In the genomic region with DNA sequence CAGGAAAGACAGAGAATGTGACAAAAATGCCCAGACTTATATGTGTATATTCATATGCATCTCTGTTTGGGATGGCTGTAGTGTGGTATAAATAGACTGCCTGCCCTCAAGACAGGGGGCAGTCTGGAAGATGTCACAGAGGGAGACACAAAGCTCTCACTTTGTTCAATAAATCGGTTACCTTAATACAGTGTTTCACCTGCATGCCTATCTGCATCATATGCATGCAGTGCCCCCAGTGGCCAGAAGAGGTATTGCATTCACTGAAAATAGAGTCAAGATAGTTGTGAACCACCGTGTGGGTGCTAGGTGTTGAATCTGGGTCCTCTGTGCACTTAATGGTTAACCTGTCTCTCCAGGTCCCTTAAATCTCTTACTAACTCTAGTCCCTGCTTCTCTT, we compare ENCODE assay signal across 9 mouse cellular contexts. TPM values are rescaled to one million over a fixed set of nuclear protein-coding genes. Genes with fewer than 3 reads are reported as not detected.
DNase-seq lines count a peak whose midpoint lies in the region; ATAC-seq and TF ChIP-seq lines count a peak whose summit lies in the region.
"Had no signal": no experiment of that assay in that cellular context is flagged by ENCODE, and none has a peak within 500 bp of the region (broad histone marks: within the 10 kb centered on the region; RNA-seq: fewer than 3 reads in every experiment).

No protein-coding gene starts in this region.

- no peaks in the 10 kb centered on the region for H3K9me3 ChIP-seq in kidney, postnatal 0 days (replicated peaks; ENCODE audit: low read length)
- H3K9me3 ChIP-seq in liver, embryonic 14.5 days (ENCODE audit: control insufficient read depth, low read length) = no peaks in the 10 kb centered on the region
- H3K9me3 ChIP-seq in neural tube, embryonic 11.5 days (ENCODE audit: control insufficient read depth, low read length) = no peaks in the 10 kb centered on the region
- H3K9me3 ChIP-seq: embryonic facial prominence, embryonic 15.5 days had no signal

- H3K4me3 ChIP-seq in kidney, postnatal 0 days (replicated peaks; ENCODE audit: low read depth, low read length) = no peak overlapping the region
- H3K4me3 ChIP-seq in liver, embryonic 14.5 days (ENCODE audit: insufficient read depth in 1 of 2, low read depth in 2 of 2, low read length in 2 of 2) = no peak overlapping the region
- H3K4me3 ChIP-seq in neural tube, embryonic 11.5 days (ENCODE audit: low read depth, low read length) = no peak overlapping the region
- H3K4me3 ChIP-seq: embryonic facial prominence, embryonic 15.5 days had no signal

- H3K27ac ChIP-seq in kidney, postnatal 0 days = no peak overlapping the region
- no peak overlapping the region for H3K27ac ChIP-seq in liver, embryonic 14.5 days
- H3K27ac ChIP-seq in neural tube, embryonic 11.5 days (ENCODE audit: low read depth, low read length) = no peak overlapping the region
- H3K27ac ChIP-seq: embryonic facial prominence, embryonic 15.5 days had no signal

- no peak for TF ChIP-seq EP300 in liver, embryonic 14.5 days (IDR thresholded peaks at IDR 0.05; ENCODE audit: low read depth)

- peak; percentile 95 for TF ChIP-seq CTCF in kidney, postnatal 0 days (IDR thresholded peaks at IDR 0.05; ENCODE audit: low read depth)
- peak; percentile 95 for TF ChIP-seq CTCF in liver, embryonic 14.5 days (IDR thresholded peaks at IDR 0.05; ENCODE audit: low read depth)

- ATAC-seq in kidney, postnatal 0 days (replicated peaks; ENCODE audit: low FRiP score, low read depth) = peak; percentile 50; the same call in 1 of the 2 replicates
- ATAC-seq in liver, embryonic 14.5 days (ENCODE audit: insufficient read depth) = peak; percentile 51
- peak; percentile 48; the same call in 1 of the 2 replicates for ATAC-seq in neural tube, embryonic 11.5 days (ENCODE audit: insufficient read depth, low FRiP score, low TSS enrichment)

- no peak overlapping the region for H3K4me2 ChIP-seq in kidney, postnatal 0 days (ENCODE audit: low read length)
- H3K4me2 ChIP-seq in liver, embryonic 14.5 days (ENCODE audit: low read depth) = no peak overlapping the region
- H3K4me2 ChIP-seq in neural tube, embryonic 11.5 days (ENCODE audit: low read depth) = no peak overlapping the region
- H3K4me2 ChIP-seq: embryonic facial prominence, embryonic 15.5 days had no signal

- H3K9ac ChIP-seq in kidney, postnatal 0 days (ENCODE audit: low read depth, low read length) = no peak overlapping the region
- H3K9ac ChIP-seq in liver, embryonic 14.5 days (replicated peaks) = no peak overlapping the region
- H3K9ac ChIP-seq in neural tube, embryonic 11.5 days (ENCODE audit: low read length) = no peak overlapping the region
- H3K9ac ChIP-seq: embryonic facial prominence, embryonic 15.5 days had no signal

- DNase-seq in B cell, adult 2 months = peak; percentile 84 to 87
- peak; percentile 49 for DNase-seq in WW6 (ENCODE audit: low read depth, low spot score)
- DNase-seq in cerebellum, postnatal 4 days (ENCODE audit: low spot score in 2 of 2) = peak; percentile 48 to 71
- DNase-seq in gastrocnemius, postnatal 14 days = peak; percentile 34
- peak; percentile 54 for DNase-seq in kidney, postnatal 0 days (ENCODE audit: low spot score)
- DNase-seq in liver, embryonic 14.5 days (ENCODE audit: low read depth in 3 of 3, low spot score in 3 of 3) = peak in 2 of 3 experiments; percentile 46 to 57
- peak; percentile 46 for DNase-seq in neural tube, embryonic 11.5 days (ENCODE audit: low spot score)
- peak; percentile 29 for DNase-seq in testis, postnatal 14 days (ENCODE audit: low spot score)

- H3K27me3 ChIP-seq in kidney, postnatal 0 days (ENCODE audit: insufficient read depth, low read length) = no peaks in the 10 kb centered on the region
- no peaks in the 10 kb centered on the region for H3K27me3 ChIP-seq in liver, embryonic 14.5 days (ENCODE audit: control insufficient read depth, insufficient read depth, low read length)
- no peaks in the 10 kb centered on the region for H3K27me3 ChIP-seq in neural tube, embryonic 11.5 days (ENCODE audit: control insufficient read depth, insufficient read depth, low read length)
- H3K27me3 ChIP-seq: embryonic facial prominence, embryonic 15.5 days had no signal

- intact Hi-C loops in gastrocnemius, postnatal 14 days (cut with DNase I; ENCODE audit: low total_unique reads) = no loop called here

- H3K36me3 ChIP-seq in kidney, postnatal 0 days (ENCODE audit: insufficient read depth, low read length) = peaks cover 29% of the 10 kb centered on the region; the same call in 1 of the 2 replicates
- peaks cover 46% of the 10 kb centered on the region for H3K36me3 ChIP-seq in liver, embryonic 14.5 days (replicated peaks; ENCODE audit: control insufficient read depth, insufficient read depth, low read depth)
- peaks cover 6% of the 10 kb centered on the region for H3K36me3 ChIP-seq in neural tube, embryonic 11.5 days (ENCODE audit: control insufficient read depth, insufficient read depth, low read length)

- H3K4me1 ChIP-seq in kidney, postnatal 0 days (replicated peaks; ENCODE audit: insufficient read depth, low read length) = no peaks in the 10 kb centered on the region
- peaks cover 7% of the 10 kb centered on the region in 2 experiments for H3K4me1 ChIP-seq in liver, embryonic 14.5 days (replicated peaks; ENCODE audit: control insufficient read depth in 2 of 2, insufficient read depth in 2 of 2, low read length in 1 of 2)
- no peaks in the 10 kb centered on the region for H3K4me1 ChIP-seq in neural tube, embryonic 11.5 days (ENCODE audit: control insufficient read depth, insufficient read depth, low read length)
- H3K4me1 ChIP-seq: embryonic facial prominence, embryonic 15.5 days had no signal

- WGBS in kidney, postnatal 0 days = 31% methylated on average over 2 of the region's 2 CpGs
- 31% methylated on average over 2 of the region's 2 CpGs for WGBS in liver, embryonic 14.5 days (ENCODE audit: insufficient replicate concordance)
- 51% methylated on average over 2 of the region's 2 CpGs for WGBS in neural tube, embryonic 11.5 days

RNA-seq across cellular contexts. Expression of a gene that starts 5.7 kb away (rescaled TPM):
- 10 to 100 TPM; 54.6 to 55.8 TPM for total RNA-seq in gastrocnemius, postnatal 14 days (2021)
- 197 and 208 TPM in 2 replicates for polyA plus RNA-seq in kidney, postnatal 0 days (2015; fragmentation: Nextera tagmentation; extraction: Ambion mirVana)
- polyA plus RNA-seq in liver, embryonic 14.5 days (2012; rRNA removed) = 34.5 and 56.6 TPM in 2 replicates
- polyA plus RNA-seq in liver, embryonic 14.5 days (2014; fragmentation: Nextera tagmentation; extraction: Ambion mirVana) = 147 and 149 TPM in 2 replicates
- 216 and 226 TPM in 2 replicates for polyA plus RNA-seq in neural tube, embryonic 11.5 days (2014; fragmentation: Nextera tagmentation; extraction: Ambion mirVana)

RNA-seq across cellular contexts. Expression of a gene that starts 5.8 kb away (rescaled TPM):
- 10 to 100 TPM; 40.8 to 41.5 TPM for total RNA-seq in gastrocnemius, postnatal 14 days (2021)
- polyA plus RNA-seq in kidney, postnatal 0 days (2015; fragmentation: Nextera tagmentation; extraction: Ambion mirVana) = 151 and 152 TPM in 2 replicates
- 6.4 and 23.9 TPM in 2 replicates for polyA plus RNA-seq in liver, embryonic 14.5 days (2012; rRNA removed)
- 77.4 and 81.8 TPM in 2 replicates for polyA plus RNA-seq in liver, embryonic 14.5 days (2014; fragmentation: Nextera tagmentation; extraction: Ambion mirVana)
- polyA plus RNA-seq in neural tube, embryonic 11.5 days (2014; fragmentation: Nextera tagmentation; extraction: Ambion mirVana) = 108 and 115 TPM in 2 replicates

RNA-seq across cellular contexts. Expression of a gene that starts 11.2 kb away (rescaled TPM):
- total RNA-seq in gastrocnemius, postnatal 14 days (2021) = 1 to 10 TPM; 9.5 to 10.0 TPM
- polyA plus RNA-seq in kidney, postnatal 0 days (2015; fragmentation: Nextera tagmentation; extraction: Ambion mirVana) = 20.9 and 23.6 TPM in 2 replicates
- 2.9 and 4.2 TPM in 2 replicates for polyA plus RNA-seq in liver, embryonic 14.5 days (2012; rRNA removed)
- 9.7 and 11.5 TPM in 2 replicates for polyA plus RNA-seq in liver, embryonic 14.5 days (2014; fragmentation: Nextera tagmentation; extraction: Ambion mirVana)
- 25.3 and 29.6 TPM in 2 replicates for polyA plus RNA-seq in neural tube, embryonic 11.5 days (2014; fragmentation: Nextera tagmentation; extraction: Ambion mirVana)

Comparison
In these comparisons a context has a peak if more than half of its experiments do, and no peak if none do; other contexts are left out.
1. DNase-seq: peak in every context shown above with its lines; median percentile 86 in B cell, adult 2 months; 60 in cerebellum, postnatal 4 days; 54 in kidney, postnatal 0 days; 52 in liver, embryonic 14.5 days; 49 in WW6; 46 in neural tube, embryonic 11.5 days; 34 in gastrocnemius, postnatal 14 days; 29 in testis, postnatal 14 days.